Mouse (Mus musculus): Measurements from ENCODE around the gene Rnasel. TPM values are rescaled to one million over a fixed set of nuclear protein-coding genes. Genes with fewer than 3 reads are reported as not detected.

The Rnasel gene
- polyA plus RNA-seq, 1 experiment from 2014 or later, result 42.7 TPM

GRCm38 (mm10) chr1:153709451-153709850, 39.8 kb upstream of the Rnasel start:
- 86% methylated on average over 5 of the region's 5 CpGs for WGBS
- H3K4me2 ChIP-seq (ENCODE audit: low read length), result no peak overlapping the region
- no peaks in the 10 kb centered on the region for H3K9me3 ChIP-seq (ENCODE audit: control insufficient read depth, low read length)
- no peak overlapping the region for H3K27ac ChIP-seq (ENCODE audit: low read length)
- ATAC-seq, result no peak
- no peaks in the 10 kb centered on the region for H3K27me3 ChIP-seq (replicated peaks; ENCODE audit: control insufficient read depth, insufficient read depth, low read length)
- peaks cover 1% of the 10 kb centered on the region for H3K4me1 ChIP-seq (replicated peaks; ENCODE audit: control insufficient read depth, insufficient read depth, low read length)
- no peak overlapping the region for H3K9ac ChIP-seq (replicated peaks; ENCODE audit: low read depth, low read length)
- no peak overlapping the region for H3K4me3 ChIP-seq (replicated peaks; ENCODE audit: low read length)
- no peaks in the 10 kb centered on the region for H3K36me3 ChIP-seq (ENCODE audit: control insufficient read depth, insufficient read depth)

- no peak for ATAC-seq
- WGBS, result 81% methylated on average over 3 of the region's 3 CpGs
- no peak overlapping the region for H3K4me3 ChIP-seq (replicated peaks; ENCODE audit: low read length)
- no peaks in the 10 kb centered on the region for H3K27me3 ChIP-seq (replicated peaks; ENCODE audit: control insufficient read depth, insufficient read depth, low read length)
- H3K27ac ChIP-seq (ENCODE audit: low read length), result no peak overlapping the region
- no peak overlapping the region for H3K9ac ChIP-seq (replicated peaks; ENCODE audit: low read depth, low read length)
- H3K4me1 ChIP-seq (replicated peaks; ENCODE audit: control insufficient read depth, insufficient read depth, low read length), result no peaks in the 10 kb centered on the region
- no peak overlapping the region for H3K4me2 ChIP-seq (ENCODE audit: low read length)
- no peaks in the 10 kb centered on the region for H3K9me3 ChIP-seq (ENCODE audit: control insufficient read depth, low read length)
- H3K36me3 ChIP-seq (ENCODE audit: control insufficient read depth, insufficient read depth), result no peaks in the 10 kb centered on the region
Measured at GRCm38 (mm10) chr1:153711544-153712262, 37.5 kb upstream of the Rnasel start.

- no peak overlapping the region for H3K4me3 ChIP-seq (replicated peaks; ENCODE audit: low read length)
- H3K36me3 ChIP-seq (ENCODE audit: control insufficient read depth, insufficient read depth), result no peaks in the 10 kb centered on the region
- WGBS, result 83% methylated on average over 2 of the region's 2 CpGs
- no peak overlapping the region for H3K27ac ChIP-seq (ENCODE audit: low read length)
- no peak overlapping the region for H3K4me2 ChIP-seq (ENCODE audit: low read length)
- no peaks in the 10 kb centered on the region for H3K27me3 ChIP-seq (replicated peaks; ENCODE audit: control insufficient read depth, insufficient read depth, low read length)
- no peak overlapping the region for H3K9ac ChIP-seq (replicated peaks; ENCODE audit: low read depth, low read length)
- no peaks in the 10 kb centered on the region for H3K4me1 ChIP-seq (replicated peaks; ENCODE audit: control insufficient read depth, insufficient read depth, low read length)
- H3K9me3 ChIP-seq (ENCODE audit: control insufficient read depth, low read length), result no peaks in the 10 kb centered on the region
- no peak for ATAC-seq
Measured at GRCm38 (mm10) chr1:153712633-153713032, 36.6 kb upstream of the Rnasel start.

- Histone ChIP-seq H3K4me1 (replicated peaks; ENCODE audit: control insufficient read depth, insufficient read depth, low read length) (no peaks in the 10 kb centered on the region), H3K36me3 (ENCODE audit: control insufficient read depth, insufficient read depth) (no peaks in the 10 kb centered on the region), H3K27me3 (replicated peaks; ENCODE audit: control insufficient read depth, insufficient read depth, low read length) (no peaks in the 10 kb centered on the region), H3K4me3 (replicated peaks; ENCODE audit: low read length) (no peak overlapping the region), H3K4me2 (ENCODE audit: low read length) (no peak overlapping the region), H3K9ac (replicated peaks; ENCODE audit: low read depth, low read length) (no peak overlapping the region), H3K9me3 (ENCODE audit: control insufficient read depth, low read length) (no peaks in the 10 kb centered on the region), H3K27ac (ENCODE audit: low read length) (no peak overlapping the region)
- ATAC-seq, result no peak
- WGBS, result 94% methylated on average over 1 of the region's 1 CpGs
Measured at GRCm38 (mm10) chr1:153717990-153718389, 31.2 kb upstream of the Rnasel start.

GRCm38 (mm10) chr1:153720935-153721334, 28.3 kb upstream of the Rnasel start:
- no peak for ATAC-seq
- no peak overlapping the region for H3K4me2 ChIP-seq (ENCODE audit: low read length)
- no peak overlapping the region for H3K27ac ChIP-seq (ENCODE audit: low read length)
- H3K36me3 ChIP-seq (ENCODE audit: control insufficient read depth, insufficient read depth), result no peaks in the 10 kb centered on the region
- H3K4me3 ChIP-seq (replicated peaks; ENCODE audit: low read length), result no peak overlapping the region
- no peaks in the 10 kb centered on the region for H3K27me3 ChIP-seq (replicated peaks; ENCODE audit: control insufficient read depth, insufficient read depth, low read length)
- H3K4me1 ChIP-seq (replicated peaks; ENCODE audit: control insufficient read depth, insufficient read depth, low read length), result no peaks in the 10 kb centered on the region
- no peaks in the 10 kb centered on the region for H3K9me3 ChIP-seq (ENCODE audit: control insufficient read depth, low read length)
- 66% methylated on average over 7 of the region's 7 CpGs for WGBS
- no peak overlapping the region for H3K9ac ChIP-seq (replicated peaks; ENCODE audit: low read depth, low read length)

- no peak overlapping the region for H3K4me3 ChIP-seq (replicated peaks; ENCODE audit: low read length)
- no peak overlapping the region for H3K9ac ChIP-seq (replicated peaks; ENCODE audit: low read depth, low read length)
- peaks cover 4% of the 10 kb centered on the region for H3K4me1 ChIP-seq (replicated peaks; ENCODE audit: control insufficient read depth, insufficient read depth, low read length)
- WGBS, result 86% methylated on average over 9 of the region's 9 CpGs
- no peak overlapping the region for H3K4me2 ChIP-seq (ENCODE audit: low read length)
- H3K9me3 ChIP-seq (ENCODE audit: control insufficient read depth, low read length), result no peaks in the 10 kb centered on the region
- H3K36me3 ChIP-seq (ENCODE audit: control insufficient read depth, insufficient read depth), result no peaks in the 10 kb centered on the region
- no peak overlapping the region for H3K27ac ChIP-seq (ENCODE audit: low read length)
- no peaks in the 10 kb centered on the region for H3K27me3 ChIP-seq (replicated peaks; ENCODE audit: control insufficient read depth, insufficient read depth, low read length)
- ATAC-seq, result no peak
Measured at GRCm38 (mm10) chr1:153721565-153722310, 27.5 kb upstream of the Rnasel start.

GRCm38 (mm10) chr1:153723426-153723825, 25.8 kb upstream of the Rnasel start:
- 81% methylated on average over 9 of the region's 9 CpGs for WGBS
- Histone ChIP-seq H3K9me3 (ENCODE audit: control insufficient read depth, low read length) (no peaks in the 10 kb centered on the region), H3K27me3 (replicated peaks; ENCODE audit: control insufficient read depth, insufficient read depth, low read length) (no peaks in the 10 kb centered on the region), H3K4me3 (replicated peaks; ENCODE audit: low read length) (no peak overlapping the region), H3K36me3 (ENCODE audit: control insufficient read depth, insufficient read depth) (no peaks in the 10 kb centered on the region), H3K4me2 (ENCODE audit: low read length) (no peak overlapping the region), H3K27ac (ENCODE audit: low read length) (no peak overlapping the region), H3K9ac (replicated peaks; ENCODE audit: low read depth, low read length) (no peak overlapping the region), H3K4me1 (replicated peaks; ENCODE audit: control insufficient read depth, insufficient read depth, low read length) (peaks cover 6% of the 10 kb centered on the region)
- ATAC-seq, result no peak

GRCm38 (mm10) chr1:153726636-153727035, 22.6 kb upstream of the Rnasel start:
- Histone ChIP-seq H3K36me3 (ENCODE audit: control insufficient read depth, insufficient read depth) (no peaks in the 10 kb centered on the region), H3K9ac (replicated peaks; ENCODE audit: low read depth, low read length) (no peak overlapping the region), H3K4me1 (replicated peaks; ENCODE audit: control insufficient read depth, insufficient read depth, low read length) (peaks cover 6% of the 10 kb centered on the region), H3K4me3 (replicated peaks; ENCODE audit: low read length) (no peak overlapping the region), H3K27me3 (replicated peaks; ENCODE audit: control insufficient read depth, insufficient read depth, low read length) (no peaks in the 10 kb centered on the region), H3K27ac (ENCODE audit: low read length) (no peak overlapping the region), H3K9me3 (ENCODE audit: control insufficient read depth, low read length) (no peaks in the 10 kb centered on the region), H3K4me2 (ENCODE audit: low read length) (no peak overlapping the region)
- peak; percentile 45 for ATAC-seq
- WGBS, result 66% methylated on average over 16 of the region's 16 CpGs

GRCm38 (mm10) chr1:153729806-153730205, 19.4 kb upstream of the Rnasel start:
- no peak overlapping the region for H3K27ac ChIP-seq (ENCODE audit: low read length)
- 76% methylated on average over 2 of the region's 2 CpGs for WGBS

More at GRCm38 (mm10) chr1:153729806-153730205, 19.4 kb upstream of the Rnasel start:
- no peak for ATAC-seq
- H3K4me3 ChIP-seq (replicated peaks; ENCODE audit: low read length), result no peak overlapping the region
- H3K9ac ChIP-seq (replicated peaks; ENCODE audit: low read depth, low read length), result no peak overlapping the region
- no peaks in the 10 kb centered on the region for H3K9me3 ChIP-seq (ENCODE audit: control insufficient read depth, low read length)
- H3K36me3 ChIP-seq (ENCODE audit: control insufficient read depth, insufficient read depth), result no peaks in the 10 kb centered on the region
- H3K4me1 ChIP-seq (replicated peaks; ENCODE audit: control insufficient read depth, insufficient read depth, low read length), result peaks cover 11% of the 10 kb centered on the region
- no peak overlapping the region for H3K4me2 ChIP-seq (ENCODE audit: low read length)
- H3K27me3 ChIP-seq (replicated peaks; ENCODE audit: control insufficient read depth, insufficient read depth, low read length), result no peaks in the 10 kb centered on the region

Data from forebrain, embryonic 16.5 days (tissue).